Mouse (Mus musculus): ENCODE measurements around the gene Lenep. TPM values are rescaled to one million over a fixed set of nuclear protein-coding genes. Genes with fewer than 3 reads are reported as not detected.

Gene Lenep
- total RNA-seq, 2 experiments from 2014 or later = 1.6 to 4.0 TPM

GRCm38 (mm10) chr3:89351271-89351670, 51.3 kb downstream of the Lenep start:
- DNase-seq (ENCODE audit: low spot score in 2 of 2) = no peak
- intact Hi-C loops (cut with DNase I) = loop anchor here (5.0 kb wide), 1 partner anchor 34 kb away; no protein-coding TSS in a partner anchor

Other genes starting within 250 kb of the Lenep start
- 10 to 100 TPM; 20.4 to 25.1 TPM for gene Hcn3, start 242.6 kb downstream of the Lenep start, total RNA-seq (2021)
- gene Clk2, start 238.0 kb downstream of the Lenep start, total RNA-seq (2021) = 10 to 100 TPM; 46.7 TPM
- 10 to 100 TPM; 77.0 to 79.2 TPM for gene Scamp3, start 225.3 kb downstream of the Lenep start, total RNA-seq (2021)
- 10 to 100 TPM; 73.5 to 77.2 TPM for gene Fam189b, start 219.7 kb downstream of the Lenep start, total RNA-seq (2021)
- 10 to 100 TPM; 63.4 to 66.7 TPM for gene Gba, start 199.9 kb downstream of the Lenep start, total RNA-seq (2021)
- gene Thbs3, start 187.6 kb downstream of the Lenep start, total RNA-seq (2021) = 10 to 100 TPM; 23.5 to 27.0 TPM
- gene Mtx1, start 175.7 kb downstream of the Lenep start, total RNA-seq (2021) = 100 to 1,000 TPM in 1 of 2 experiments, 10 to 100 TPM in 1; 96.9 to 107 TPM
- gene Muc1, start 173.7 kb downstream of the Lenep start, total RNA-seq (2021) = 1 to 10 TPM in 1 of 2 experiments, under 1 TPM in 1; 0.42 to 1.0 TPM
- gene Krtcap2, start 156.8 kb downstream of the Lenep start, total RNA-seq (2021) = 10 to 100 TPM; 74.5 to 86.3 TPM
- gene Trim46, start 156.5 kb downstream of the Lenep start, total RNA-seq (2021) = 100 to 1,000 TPM; 102 to 105 TPM
- gene Dpm3, start 143.4 kb downstream of the Lenep start, total RNA-seq (2021) = 10 to 100 TPM; 50.8 to 53.0 TPM
- 10 to 100 TPM; 25.7 to 30.5 TPM for gene Slc50a1, start 132.2 kb downstream of the Lenep start, total RNA-seq (2021)
- 1 to 10 TPM; 4.0 to 5.9 TPM for gene Efna1, start 121.7 kb downstream of the Lenep start, total RNA-seq (2021)
- 10 to 100 TPM; 48.5 to 49.6 TPM for gene Efna3, start 79.8 kb downstream of the Lenep start, total RNA-seq (2021)
- under 1 TPM; 0.29 to 0.61 TPM for gene Efna4, start 64.8 kb downstream of the Lenep start, total RNA-seq (2021)
- gene Adam15, start 52.8 kb downstream of the Lenep start, total RNA-seq (2021) = 10 to 100 TPM; 95.0 TPM
- under 1 TPM; 0.34 to 0.35 TPM for gene Dcst2, start 40.8 kb downstream of the Lenep start, total RNA-seq (2021)
- gene Dcst1, start 37.5 kb downstream of the Lenep start, total RNA-seq (2021) = under 1 TPM in 1 of 2 experiments, not detected in 1; 0.23 TPM
- 1 to 10 TPM; 8.0 to 9.1 TPM for gene Zbtb7b, start 8.0 kb downstream of the Lenep start, total RNA-seq (2021)
- gene Flad1, start 9.1 kb upstream of the Lenep start, total RNA-seq (2021) = 10 to 100 TPM; 30.6 to 31.4 TPM
- 1 to 10 TPM; 3.5 to 4.0 TPM for gene Cks1b, start 15.6 kb upstream of the Lenep start, total RNA-seq (2021)
- 10 to 100 TPM; 12.6 to 14.5 TPM for gene Shc1, start 15.7 kb upstream of the Lenep start, total RNA-seq (2021)
- gene Pygo2, start 27.4 kb upstream of the Lenep start, total RNA-seq (2021) = 10 to 100 TPM; 52.7 to 60.6 TPM
- gene Pbxip1, start 33.9 kb upstream of the Lenep start, total RNA-seq (2021) = 10 to 100 TPM; 39.5 to 40.3 TPM
- 10 to 100 TPM; 33.6 to 36.8 TPM for gene Pmvk, start 51.7 kb upstream of the Lenep start, total RNA-seq (2021)
- gene Kcnn3, start 117.4 kb upstream of the Lenep start, total RNA-seq (2021) = 10 to 100 TPM; 21.7 to 22.3 TPM

Data from left cerebral cortex, postnatal 14 days (tissue).